Mouse (Mus musculus): ENCODE data around the gene Inhba. TPM values are rescaled to one million over a fixed set of nuclear protein-coding genes. Genes with fewer than 3 reads are reported as not detected.

Gene Inhba
- polyA plus RNA-seq, 1 experiment from 2014 or later, result 2.5 TPM

GRCm38 (mm10) chr13:16009766-16010465, 1.7 kb upstream of the Inhba start:
- Histone ChIP-seq H3K9me3 (ENCODE audit: low read length) (no peaks in the 10 kb centered on the region), H3K27ac (ENCODE audit: low read length) (no peak overlapping the region), H3K27me3 (ENCODE audit: insufficient read depth, low read length) (peaks cover 14% of the 10 kb centered on the region), H3K9ac (replicated peaks; ENCODE audit: low read length) (no peak overlapping the region), H3K4me3 (ENCODE audit: low read length) (no peak overlapping the region), H3K4me2 (replicated peaks; ENCODE audit: low read depth, low read length) (no peak overlapping the region), H3K4me1 (ENCODE audit: insufficient read depth, low read length) (no peaks in the 10 kb centered on the region; the same call in 1 of the 2 replicates), H3K36me3 (ENCODE audit: insufficient read depth, low read length) (no peaks in the 10 kb centered on the region)
- WGBS, result 90% methylated on average over 8 of the region's 8 CpGs
- no peak for ATAC-seq (ENCODE audit: low FRiP score, low TSS enrichment)

- no peak overlapping the region for H3K9ac ChIP-seq (replicated peaks; ENCODE audit: low read length)
- no peak for ATAC-seq (ENCODE audit: low FRiP score, low TSS enrichment)
- no peaks in the 10 kb centered on the region for H3K9me3 ChIP-seq (ENCODE audit: low read length)
- H3K4me1 ChIP-seq (ENCODE audit: insufficient read depth, low read length), result no peaks in the 10 kb centered on the region; the same call in 1 of the 2 replicates
- no peak overlapping the region for H3K4me2 ChIP-seq (replicated peaks; ENCODE audit: low read depth, low read length)
- no peak overlapping the region for H3K4me3 ChIP-seq (ENCODE audit: low read length)
- no peak overlapping the region for H3K27ac ChIP-seq (ENCODE audit: low read length)
- H3K36me3 ChIP-seq (ENCODE audit: insufficient read depth, low read length), result no peaks in the 10 kb centered on the region
- 78% methylated on average over 4 of the region's 4 CpGs for WGBS
- peaks cover 17% of the 10 kb centered on the region for H3K27me3 ChIP-seq (ENCODE audit: insufficient read depth, low read length)
Observed at GRCm38 (mm10) chr13:16010586-16010985, 1.1 kb upstream of the Inhba start.

- H3K4me3 ChIP-seq (ENCODE audit: low read length), result peak overlapping the region; percentile 47
- no peaks in the 10 kb centered on the region for H3K9me3 ChIP-seq (ENCODE audit: low read length)
- 6% methylated on average over 19 of the region's 19 CpGs for WGBS
- H3K36me3 ChIP-seq (ENCODE audit: insufficient read depth, low read length), result no peaks in the 10 kb centered on the region
- no peak overlapping the region for H3K27ac ChIP-seq (ENCODE audit: low read length)
- H3K4me1 ChIP-seq (ENCODE audit: insufficient read depth, low read length), result peaks cover 4% of the 10 kb centered on the region
- peaks cover 30% of the 10 kb centered on the region for H3K27me3 ChIP-seq (ENCODE audit: insufficient read depth, low read length)
- H3K9ac ChIP-seq (replicated peaks; ENCODE audit: low read length), result peak overlapping the region; percentile 54
- ATAC-seq (ENCODE audit: low FRiP score, low TSS enrichment), result peak; percentile 96
- H3K4me2 ChIP-seq (replicated peaks; ENCODE audit: low read depth, low read length), result peak overlapping the region; percentile 77
Observed at GRCm38 (mm10) chr13:16012243-16012887, 714 bp downstream of the Inhba start.

- no peak overlapping the region for H3K4me2 ChIP-seq (replicated peaks; ENCODE audit: low read depth, low read length)
- peaks cover 6% of the 10 kb centered on the region for H3K4me1 ChIP-seq (ENCODE audit: insufficient read depth, low read length)
- ATAC-seq (ENCODE audit: low FRiP score, low TSS enrichment), result no peak
- H3K9me3 ChIP-seq (ENCODE audit: low read length), result no peaks in the 10 kb centered on the region
- H3K27me3 ChIP-seq (ENCODE audit: insufficient read depth, low read length), result peaks cover 44% of the 10 kb centered on the region
- no peaks in the 10 kb centered on the region for H3K36me3 ChIP-seq (ENCODE audit: insufficient read depth, low read length)
- no peak overlapping the region for H3K9ac ChIP-seq (replicated peaks; ENCODE audit: low read length)
- no peak overlapping the region for H3K4me3 ChIP-seq (ENCODE audit: low read length)
- 43% methylated on average over 3 of the region's 3 CpGs for WGBS
- H3K27ac ChIP-seq (ENCODE audit: low read length), result no peak overlapping the region
Observed at GRCm38 (mm10) chr13:16014166-16014565, 2.5 kb downstream of the Inhba start.

GRCm38 (mm10) chr13:16016506-16016905, 4.9 kb downstream of the Inhba start:
- ATAC-seq (ENCODE audit: low FRiP score, low TSS enrichment), result no peak
- Histone ChIP-seq H3K9ac (replicated peaks; ENCODE audit: low read length) (no peak overlapping the region), H3K27ac (ENCODE audit: low read length) (no peak overlapping the region), H3K9me3 (ENCODE audit: low read length) (no peaks in the 10 kb centered on the region), H3K4me2 (replicated peaks; ENCODE audit: low read depth, low read length) (no peak overlapping the region), H3K4me1 (ENCODE audit: insufficient read depth, low read length) (peaks cover 6% of the 10 kb centered on the region), H3K36me3 (ENCODE audit: insufficient read depth, low read length) (no peaks in the 10 kb centered on the region), H3K4me3 (ENCODE audit: low read length) (no peak overlapping the region), H3K27me3 (ENCODE audit: insufficient read depth, low read length) (peaks cover 45% of the 10 kb centered on the region)
- WGBS, result 0% methylated on average over 2 of the region's 2 CpGs

- Histone ChIP-seq H3K9me3 (ENCODE audit: low read length) (no peaks in the 10 kb centered on the region), H3K27me3 (ENCODE audit: insufficient read depth, low read length) (peaks cover 45% of the 10 kb centered on the region), H3K4me1 (ENCODE audit: insufficient read depth, low read length) (peaks cover 6% of the 10 kb centered on the region), H3K27ac (ENCODE audit: low read length) (no peak overlapping the region), H3K4me2 (replicated peaks; ENCODE audit: low read depth, low read length) (peak overlapping the region; percentile 64), H3K36me3 (ENCODE audit: insufficient read depth, low read length) (no peaks in the 10 kb centered on the region), H3K9ac (replicated peaks; ENCODE audit: low read length) (peak overlapping the region; percentile 42; the same call in 1 of the 2 replicates), H3K4me3 (ENCODE audit: low read length) (peak overlapping the region; percentile 41)
- no peak for ATAC-seq (ENCODE audit: low FRiP score, low TSS enrichment)
- WGBS, result under 1% methylated on average over 20 of the region's 20 CpGs
Observed at GRCm38 (mm10) chr13:16017338-16017737, 5.7 kb downstream of the Inhba start.

GRCm38 (mm10) chr13:16017777-16018176, 6.1 kb downstream of the Inhba start:
- WGBS, result 4% methylated on average over 8 of the region's 9 CpGs
- Histone ChIP-seq H3K9ac (replicated peaks; ENCODE audit: low read length) (peak overlapping the region; percentile 42; the same call in 1 of the 2 replicates), H3K4me1 (ENCODE audit: insufficient read depth, low read length) (peaks cover 6% of the 10 kb centered on the region), H3K4me3 (ENCODE audit: low read length) (peak overlapping the region; percentile 41), H3K27me3 (ENCODE audit: insufficient read depth, low read length) (peaks cover 45% of the 10 kb centered on the region), H3K27ac (ENCODE audit: low read length) (no peak overlapping the region), H3K4me2 (replicated peaks; ENCODE audit: low read depth, low read length) (peak overlapping the region; percentile 64), H3K9me3 (ENCODE audit: low read length) (no peaks in the 10 kb centered on the region), H3K36me3 (ENCODE audit: insufficient read depth, low read length) (no peaks in the 10 kb centered on the region)
- ATAC-seq (ENCODE audit: low FRiP score, low TSS enrichment), result no peak

GRCm38 (mm10) chr13:16018807-16019510, 7.3 kb downstream of the Inhba start:
- Histone ChIP-seq H3K4me3 (ENCODE audit: low read length) (no peak overlapping the region; the same call in 1 of the 2 replicates), H3K9ac (replicated peaks; ENCODE audit: low read length) (no peak overlapping the region)

GRCm38 (mm10) chr13:16020659-16021058, 9.0 kb downstream of the Inhba start:
- H3K9me3 ChIP-seq (ENCODE audit: low read length), result no peaks in the 10 kb centered on the region
- H3K27ac ChIP-seq (ENCODE audit: low read length), result no peak overlapping the region
- WGBS, result 3% methylated on average over 1 of the region's 1 CpGs
- H3K27me3 ChIP-seq (ENCODE audit: insufficient read depth, low read length), result peaks cover 28% of the 10 kb centered on the region
- peaks cover 13% of the 10 kb centered on the region for H3K4me1 ChIP-seq (ENCODE audit: insufficient read depth, low read length)
- H3K36me3 ChIP-seq (ENCODE audit: insufficient read depth, low read length), result no peaks in the 10 kb centered on the region
- ATAC-seq (ENCODE audit: low FRiP score, low TSS enrichment), result no peak
- H3K9ac ChIP-seq (replicated peaks; ENCODE audit: low read length), result no peak overlapping the region
- no peak overlapping the region for H3K4me3 ChIP-seq (ENCODE audit: low read length)
- H3K4me2 ChIP-seq (replicated peaks; ENCODE audit: low read depth, low read length), result no peak overlapping the region

More at GRCm38 (mm10) chr13:16018807-16019510, 7.3 kb downstream of the Inhba start:
- Histone ChIP-seq H3K36me3 (ENCODE audit: insufficient read depth, low read length) (no peaks in the 10 kb centered on the region), H3K9me3 (ENCODE audit: low read length) (no peaks in the 10 kb centered on the region), H3K4me1 (ENCODE audit: insufficient read depth, low read length) (peaks cover 13% of the 10 kb centered on the region), H3K27ac (ENCODE audit: low read length) (no peak overlapping the region), H3K4me2 (replicated peaks; ENCODE audit: low read depth, low read length) (no peak overlapping the region), H3K27me3 (ENCODE audit: insufficient read depth, low read length) (peaks cover 38% of the 10 kb centered on the region)
- no peak for ATAC-seq (ENCODE audit: low FRiP score, low TSS enrichment)
- 80% methylated on average over 3 of the region's 3 CpGs for WGBS
